Mouse (Mus musculus): ENCODE data around the gene Vmn2r115. TPM values are rescaled to one million over a fixed set of nuclear protein-coding genes. Genes with fewer than 3 reads are reported as not detected.
"Not testable (repeated sequence)": the region's sequence is repeated elsewhere in the genome, so short reads cannot be mapped to it uniquely, and the experiment has no call there.

The Vmn2r115 gene
- polyA plus RNA-seq (2014; fragmentation: Nextera tagmentation; extraction: Ambion mirVana), result not detected in 2 replicates

DNA sequence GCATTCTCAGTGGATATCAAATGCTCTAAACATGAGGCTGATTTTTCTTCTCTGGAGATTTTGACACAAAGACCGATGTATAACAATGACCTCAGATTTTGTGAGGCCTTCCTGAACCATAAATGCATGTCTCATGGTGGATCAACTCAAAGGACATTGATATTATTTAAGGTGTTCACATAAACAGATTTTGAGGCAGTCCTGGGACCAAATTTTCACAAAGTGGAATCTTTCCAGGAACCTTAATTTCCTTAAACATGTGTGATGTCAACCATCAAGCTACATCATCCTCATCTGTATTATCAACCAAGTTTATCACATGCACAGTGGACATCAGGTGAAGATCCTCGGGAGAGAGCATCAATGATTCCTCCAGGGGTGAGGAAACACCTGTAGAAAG is at the start of gene Vmn2r115:
Vmn2r115 (plus strand) TSS at position 301 of the 400 bp plus-strand sequence.
- not testable (repeated sequence) for H3K36me3 ChIP-seq (ENCODE audit: control insufficient read depth, insufficient read depth, low read length); H3K4me3 ChIP-seq (ENCODE audit: low read depth, low read length); H3K27ac ChIP-seq (ENCODE audit: low read depth, low read length); H3K9ac ChIP-seq (ENCODE audit: low read length); ATAC-seq (replicated peaks; ENCODE audit: low FRiP score); H3K9me3 ChIP-seq (ENCODE audit: control insufficient read depth, low read length); H3K4me1 ChIP-seq (replicated peaks; ENCODE audit: control insufficient read depth, insufficient read depth, low read length); DNase-seq (ENCODE audit: low spot score); H3K4me2 ChIP-seq (ENCODE audit: low read depth, low read length, severe bottlenecking); H3K27me3 ChIP-seq (ENCODE audit: control insufficient read depth, insufficient read depth, low read length)
- 62% methylated on average over 2 of the region's 2 CpGs for WGBS

GRCm38 (mm10) chr17:23312437-23312836 is 31.1 kb upstream of the Vmn2r115 start, which contains the start of gene Vmn2r114:
TSS of gene Vmn2r114 (minus strand) at chr17:23312537.
- not testable (repeated sequence) for ATAC-seq (replicated peaks; ENCODE audit: low FRiP score); H3K4me1 ChIP-seq (replicated peaks; ENCODE audit: control insufficient read depth, insufficient read depth, low read length)
- WGBS, result 69% methylated on average over 2 of the region's 2 CpGs

GRCm38 (mm10) chr17:23330657-23331056 is 12.9 kb upstream of the Vmn2r115 start:
- Histone ChIP-seq H3K36me3 (ENCODE audit: control insufficient read depth, insufficient read depth, low read length) (no peaks in the 10 kb centered on the region), H3K4me3 (ENCODE audit: low read depth, low read length) (no peak overlapping the region), H3K4me2 (ENCODE audit: low read depth, low read length, severe bottlenecking) (no peak overlapping the region), H3K4me1 (replicated peaks; ENCODE audit: control insufficient read depth, insufficient read depth, low read length) (no peaks in the 10 kb centered on the region), H3K9me3 (ENCODE audit: control insufficient read depth, low read length) (peaks cover 2% of the 10 kb centered on the region), H3K9ac (ENCODE audit: low read length) (no peak overlapping the region), H3K27me3 (ENCODE audit: control insufficient read depth, insufficient read depth, low read length) (no peaks in the 10 kb centered on the region), H3K27ac (ENCODE audit: low read depth, low read length) (no peak overlapping the region)
- DNase-seq (ENCODE audit: low spot score) (no peak), ATAC-seq (replicated peaks; ENCODE audit: low FRiP score) (no peak)
- WGBS, result 78% methylated on average over 6 of the region's 6 CpGs

More at GRCm38 (mm10) chr17:23312437-23312836, 31.1 kb upstream of the Vmn2r115 start, which contains the start of gene Vmn2r114:
- not testable (repeated sequence) for H3K9ac ChIP-seq (ENCODE audit: low read length); H3K27ac ChIP-seq (ENCODE audit: low read depth, low read length); H3K4me3 ChIP-seq (ENCODE audit: low read depth, low read length); H3K4me2 ChIP-seq (ENCODE audit: low read depth, low read length, severe bottlenecking); H3K27me3 ChIP-seq (ENCODE audit: control insufficient read depth, insufficient read depth, low read length); H3K9me3 ChIP-seq (ENCODE audit: control insufficient read depth, low read length); DNase-seq (ENCODE audit: low spot score); H3K36me3 ChIP-seq (ENCODE audit: control insufficient read depth, insufficient read depth, low read length)

GRCm38 (mm10) chr17:23351644-23352043 is 8.1 kb downstream of the Vmn2r115 start:
- Histone ChIP-seq H3K4me3 (ENCODE audit: low read depth, low read length) (no peak overlapping the region), H3K9me3 (ENCODE audit: control insufficient read depth, low read length) (no peaks in the 10 kb centered on the region), H3K36me3 (ENCODE audit: control insufficient read depth, insufficient read depth, low read length) (no peaks in the 10 kb centered on the region), H3K27me3 (ENCODE audit: control insufficient read depth, insufficient read depth, low read length) (no peaks in the 10 kb centered on the region), H3K9ac (ENCODE audit: low read length) (no peak overlapping the region), H3K27ac (ENCODE audit: low read depth, low read length) (no peak overlapping the region), H3K4me2 (ENCODE audit: low read depth, low read length, severe bottlenecking) (no peak overlapping the region), H3K4me1 (replicated peaks; ENCODE audit: control insufficient read depth, insufficient read depth, low read length) (no peaks in the 10 kb centered on the region)
- no peak for ATAC-seq (replicated peaks; ENCODE audit: low FRiP score)
- 75% methylated on average over 1 of the region's 1 CpGs for WGBS
- DNase-seq (ENCODE audit: low spot score), result no peak

- H3K27me3 ChIP-seq (ENCODE audit: control insufficient read depth, insufficient read depth, low read length); ATAC-seq (replicated peaks; ENCODE audit: low FRiP score); H3K27ac ChIP-seq (ENCODE audit: low read depth, low read length); H3K4me1 ChIP-seq (replicated peaks; ENCODE audit: control insufficient read depth, insufficient read depth, low read length); H3K36me3 ChIP-seq (ENCODE audit: control insufficient read depth, insufficient read depth, low read length); H3K4me2 ChIP-seq (ENCODE audit: low read depth, low read length, severe bottlenecking); H3K4me3 ChIP-seq (ENCODE audit: low read depth, low read length); H3K9me3 ChIP-seq (ENCODE audit: control insufficient read depth, low read length); H3K9ac ChIP-seq (ENCODE audit: low read length); DNase-seq (ENCODE audit: low spot score): not testable (repeated sequence)
These were observed 40.8 kb downstream of the Vmn2r115 start, which contains the start of gene Vmn2r116 for GRCm38 (mm10) chr17:23384304-23384703. TSS of gene Vmn2r116 (plus strand) at chr17:23384604.

Other genes with a start within 250 kb of the Vmn2r115 start
- gene Zfp40, start 150.5 kb upstream of the Vmn2r115 start, polyA plus RNA-seq (2014; fragmentation: Nextera tagmentation; extraction: Ambion mirVana), result 18.3 and 18.9 TPM in 2 replicates
- not detected in 2 replicates for gene Vmn2r114, start 31.2 kb upstream of the Vmn2r115 start, polyA plus RNA-seq (2014; fragmentation: Nextera tagmentation; extraction: Ambion mirVana)
- gene Vmn2r116, start 40.9 kb downstream of the Vmn2r115 start, polyA plus RNA-seq (2014; fragmentation: Nextera tagmentation; extraction: Ambion mirVana), result not detected in 2 replicates
- gene Vmn2r117, start 136.0 kb downstream of the Vmn2r115 start, polyA plus RNA-seq (2014; fragmentation: Nextera tagmentation; extraction: Ambion mirVana), result not detected in 2 replicates
- 28.1 and 29.9 TPM in 2 replicates for gene Zfp213, start 220.5 kb downstream of the Vmn2r115 start, polyA plus RNA-seq (2014; fragmentation: Nextera tagmentation; extraction: Ambion mirVana)

Data from forebrain, embryonic 11.5 days (tissue).